Mouse (Mus musculus): ENCODE data around the gene Tbx4.
A peak's percentile ranks its signal among the peaks of the same experiment; 100 is the strongest.

The Tbx4 gene

DNA sequence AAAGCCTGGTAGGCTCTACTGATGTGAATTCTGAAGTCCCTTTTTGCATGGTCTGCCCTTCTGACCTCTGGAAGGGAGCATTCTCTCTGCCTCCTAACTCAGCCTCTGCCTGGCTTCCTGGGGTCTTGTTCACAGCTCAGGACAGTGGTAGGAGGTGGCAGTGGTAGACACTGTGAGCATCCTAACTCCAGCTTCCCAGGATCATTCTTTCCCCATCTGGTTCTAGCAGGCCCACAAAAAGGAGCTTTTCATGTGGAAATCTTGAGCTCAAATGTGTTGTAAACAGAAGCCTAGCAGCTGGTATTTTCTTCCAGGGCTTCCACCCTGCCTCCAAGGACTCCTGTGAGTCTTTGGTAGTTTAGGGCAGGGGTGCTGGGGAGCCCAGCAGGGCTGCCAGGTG is 14.1 kb downstream of the Tbx4 start:
- DNase-seq (ENCODE audit: low read depth, low spot score), result no peak

DNA sequence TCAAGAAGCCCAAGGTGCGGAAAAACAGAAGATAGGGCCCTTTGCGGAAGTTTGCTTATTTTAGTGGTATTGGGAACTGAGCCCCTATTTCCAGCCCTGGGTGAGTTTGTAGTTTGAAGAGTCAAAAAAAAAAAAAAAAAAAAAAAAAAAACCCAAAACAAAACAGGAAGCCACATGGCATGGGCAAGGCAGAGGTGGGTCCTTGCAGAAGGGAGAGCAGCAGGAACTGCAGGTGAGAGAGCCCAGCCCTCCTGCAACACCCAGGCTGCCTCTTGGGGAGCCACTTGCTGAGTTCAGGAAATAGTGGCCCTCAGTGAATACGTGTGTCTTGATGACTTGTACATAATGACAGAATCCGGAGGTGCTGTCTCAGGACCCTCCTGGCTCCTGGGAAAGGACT is 23.3 kb downstream of the Tbx4 start:
- no peak for DNase-seq (ENCODE audit: low read depth, low spot score)

DNA sequence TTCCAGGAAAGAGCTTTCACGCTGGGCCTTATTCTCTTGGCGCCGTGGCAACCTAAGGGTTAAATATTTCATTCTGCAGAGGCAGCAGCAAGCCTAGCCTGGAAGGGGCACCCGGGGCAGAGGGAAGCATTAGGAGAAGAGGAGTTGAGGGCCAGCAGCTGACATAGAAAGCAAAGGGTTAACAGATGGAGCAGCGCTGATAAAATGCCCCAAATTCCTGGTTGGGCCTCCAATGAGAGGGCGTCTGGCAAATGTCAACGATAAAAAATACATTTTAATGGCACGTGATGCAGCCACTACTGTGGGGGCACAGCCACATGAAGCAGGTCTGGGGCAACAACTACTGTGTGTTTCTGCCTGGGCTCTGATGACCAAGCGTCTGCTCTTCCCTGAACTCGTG is 23.9 kb downstream of the Tbx4 start:
- no peak for DNase-seq (ENCODE audit: low read depth, low spot score)

DNA sequence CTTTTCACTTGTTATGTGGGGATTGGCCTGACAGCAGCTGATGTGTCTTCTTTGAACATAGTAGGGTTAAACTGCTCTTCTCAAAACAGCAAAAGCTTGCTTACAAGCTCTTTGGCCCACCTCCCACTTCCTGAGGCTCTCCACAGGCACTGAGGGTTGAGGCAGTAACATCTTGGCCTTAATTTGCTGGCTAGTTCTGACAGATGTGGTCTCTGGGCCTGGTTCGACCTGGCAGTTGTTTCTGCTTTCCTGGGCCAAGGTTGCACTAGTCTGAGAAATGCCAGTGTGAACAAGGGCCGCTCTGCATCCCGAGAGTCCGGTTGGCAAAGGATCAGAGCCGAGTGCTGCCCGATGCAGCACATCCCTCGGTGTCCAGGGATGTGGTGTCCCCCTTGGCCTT is 27.3 kb downstream of the Tbx4 start:
- DNase-seq (ENCODE audit: low read depth, low spot score), result no peak

DNA sequence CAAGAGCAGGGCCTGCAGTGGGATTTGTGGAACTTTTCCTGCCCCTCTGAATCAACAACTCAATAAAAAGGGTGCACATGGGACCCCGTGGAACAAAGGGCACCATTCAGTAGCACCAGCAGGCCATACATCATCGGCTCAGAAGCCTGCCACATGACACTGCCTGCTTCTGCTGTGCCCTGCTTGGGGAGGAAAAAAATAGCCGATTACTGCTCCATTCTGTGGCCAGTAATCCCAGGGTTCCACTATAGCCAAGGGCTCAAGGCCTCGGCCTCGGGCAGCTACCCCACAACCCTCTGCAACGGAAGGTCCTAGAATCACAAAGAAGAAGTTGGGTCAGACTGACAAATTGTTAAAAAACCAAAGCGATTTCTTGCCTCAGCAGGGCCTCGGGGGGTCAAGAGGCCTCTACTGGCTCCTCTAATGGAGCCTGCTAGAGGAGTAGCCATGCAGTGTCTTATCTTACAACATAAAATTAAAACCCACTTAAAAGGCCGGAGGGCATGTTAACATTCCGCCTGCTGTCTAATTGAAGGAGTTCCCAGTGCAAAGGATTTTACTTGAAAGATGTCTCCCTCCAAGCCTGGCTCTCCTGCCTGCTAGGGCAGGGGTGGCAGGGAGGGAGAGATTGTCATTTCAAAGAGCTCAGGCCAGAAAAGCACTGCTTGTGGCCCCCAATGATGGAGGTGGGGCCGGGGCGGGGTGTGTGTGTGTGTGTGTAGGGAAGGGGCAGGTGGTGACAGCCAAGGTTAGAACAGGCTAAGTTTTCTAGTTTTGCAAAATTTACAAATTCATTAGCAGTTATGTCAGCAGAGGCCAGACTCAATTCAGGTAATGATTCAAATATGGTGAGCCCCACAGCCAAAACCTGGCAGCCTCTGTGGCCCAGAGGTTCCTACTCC is 31.1 kb downstream of the Tbx4 start:
- DNase-seq (ENCODE audit: low read depth, low spot score), result no peak

DNA sequence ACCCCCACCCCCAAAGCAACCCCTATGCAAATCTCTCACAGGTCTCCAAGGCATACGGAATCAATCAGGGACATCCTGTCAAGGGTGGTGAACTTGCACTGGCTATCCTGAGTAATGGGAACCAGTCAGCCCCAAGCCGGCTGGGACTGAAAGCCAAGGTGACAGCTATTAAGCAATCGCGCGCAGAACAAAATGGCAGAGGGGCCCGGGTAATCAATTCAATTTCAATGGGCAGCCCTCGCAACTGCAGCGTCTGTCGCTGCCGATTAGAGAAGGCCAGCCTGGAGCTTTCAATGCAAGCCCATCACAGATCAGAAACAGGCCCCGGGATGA is 31.7 kb downstream of the Tbx4 start:
- DNase-seq (ENCODE audit: low read depth, low spot score), result no peak

DNA sequence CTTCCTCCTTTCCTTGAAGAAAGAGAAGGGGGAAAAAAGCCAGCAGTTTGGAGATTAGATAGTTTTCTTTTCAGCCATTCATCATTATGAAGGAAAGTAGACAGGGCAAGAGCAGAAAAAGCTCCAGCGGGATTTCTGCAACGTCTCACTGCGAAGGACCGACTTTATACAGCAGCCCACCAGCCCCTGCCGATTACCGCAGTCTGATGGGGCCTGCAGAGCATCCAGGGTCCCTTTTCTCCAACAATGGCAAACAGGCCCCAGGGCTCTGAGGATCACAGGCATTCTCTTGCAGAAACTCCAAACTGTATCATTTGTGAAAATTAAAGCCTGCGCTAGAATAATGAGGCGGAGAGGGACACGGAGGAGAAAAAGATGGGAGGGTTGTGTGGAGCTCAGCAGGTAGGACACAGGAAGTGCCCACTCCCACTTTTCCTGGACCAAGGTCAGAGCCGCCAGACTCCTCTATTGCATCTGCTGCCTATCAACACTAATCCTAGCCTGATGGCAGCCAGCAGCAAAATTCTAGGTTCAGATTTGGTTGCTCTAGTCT is 32.2 kb downstream of the Tbx4 start:
- no peak for DNase-seq (ENCODE audit: low read depth, low spot score)

DNA sequence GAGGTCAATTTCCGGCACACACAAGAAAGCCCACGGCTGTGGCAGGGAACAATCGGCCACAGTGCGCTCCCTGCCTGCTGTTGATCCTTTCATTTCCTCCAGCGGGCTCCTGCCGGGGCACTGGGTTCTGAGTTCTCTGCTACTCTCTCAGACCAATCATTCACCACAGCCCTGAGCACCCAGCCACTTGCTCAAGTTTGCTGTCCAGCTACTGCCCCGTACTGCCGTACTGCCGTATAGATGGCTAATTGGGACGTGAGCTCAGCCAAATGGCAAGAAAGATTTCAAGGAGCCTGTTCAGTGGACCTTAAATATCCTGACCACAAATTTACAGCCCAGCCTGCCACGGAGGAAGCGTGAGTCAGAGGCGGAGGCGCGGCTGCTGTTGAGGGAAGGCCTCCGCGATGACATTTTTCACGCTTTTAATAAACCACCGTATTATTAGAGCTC is 39.1 kb downstream of the Tbx4 start:
- DNase-seq (ENCODE audit: low read depth, low spot score), result peak; percentile 44

DNA sequence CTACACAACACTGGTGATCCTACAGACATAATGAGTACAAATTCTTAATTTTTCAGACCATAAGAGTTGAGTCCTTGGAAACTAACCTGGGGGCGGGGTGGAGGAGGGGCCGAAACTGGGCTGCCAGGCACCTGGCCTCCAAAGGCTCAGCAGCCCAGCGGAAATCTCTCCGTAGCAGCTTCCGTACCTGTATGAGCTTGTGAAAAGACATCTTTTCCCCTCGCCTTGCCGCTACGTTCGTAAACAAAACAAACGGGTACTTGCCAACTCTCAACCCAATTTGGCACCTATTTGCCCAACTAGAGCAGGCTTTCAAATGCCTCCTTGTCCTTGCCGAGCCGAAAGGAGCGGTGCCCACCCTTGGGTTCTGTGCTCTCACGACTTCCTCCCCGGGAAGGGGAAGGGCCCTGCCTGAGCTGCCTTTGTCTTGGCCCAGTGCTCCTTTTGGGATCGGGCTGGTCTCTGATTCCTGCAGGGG is 40.1 kb downstream of the Tbx4 start:
- peak; percentile 40 for DNase-seq (ENCODE audit: low read depth, low spot score)

DNA sequence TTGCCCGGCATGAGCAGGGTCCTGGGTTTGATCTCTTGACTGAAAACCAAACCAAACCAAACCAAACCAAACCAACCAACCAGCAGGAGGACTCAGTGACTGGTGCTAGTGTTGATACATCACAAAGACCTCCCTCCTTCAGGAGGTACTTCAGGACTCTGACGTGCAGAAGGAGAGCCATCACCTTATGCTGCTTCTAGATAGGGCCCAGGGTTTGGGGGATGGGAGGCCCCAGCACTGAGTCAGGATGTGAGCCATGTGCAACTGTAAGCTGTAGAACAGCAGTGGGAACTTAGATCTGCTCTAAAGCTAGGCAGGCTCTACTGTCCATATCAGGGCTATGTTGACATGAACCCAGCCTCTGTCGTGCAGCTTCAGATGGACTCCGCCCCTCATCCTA is 41.9 kb downstream of the Tbx4 start:
- no peak for DNase-seq (ENCODE audit: low read depth, low spot score)

DNA sequence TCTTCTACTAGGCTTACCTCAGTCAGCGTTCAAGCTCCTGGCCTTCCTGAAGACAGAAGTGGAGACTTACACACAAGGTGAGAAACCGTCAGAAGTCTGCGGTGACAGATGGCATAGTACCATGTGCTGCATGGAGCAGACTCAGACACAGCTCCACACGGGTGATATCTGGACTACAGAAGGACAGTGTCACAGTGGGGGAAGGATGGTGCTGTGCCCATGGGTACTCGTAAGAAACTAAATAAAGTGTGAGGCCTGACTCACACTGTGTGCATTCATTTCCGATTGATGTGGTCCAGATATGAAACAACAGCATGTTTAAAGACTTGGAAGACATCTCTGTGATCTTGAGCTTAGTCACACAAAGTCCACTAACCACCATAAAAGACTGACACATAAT is 43.4 kb downstream of the Tbx4 start:
- DNase-seq (ENCODE audit: low read depth, low spot score), result peak; percentile 57

DNA sequence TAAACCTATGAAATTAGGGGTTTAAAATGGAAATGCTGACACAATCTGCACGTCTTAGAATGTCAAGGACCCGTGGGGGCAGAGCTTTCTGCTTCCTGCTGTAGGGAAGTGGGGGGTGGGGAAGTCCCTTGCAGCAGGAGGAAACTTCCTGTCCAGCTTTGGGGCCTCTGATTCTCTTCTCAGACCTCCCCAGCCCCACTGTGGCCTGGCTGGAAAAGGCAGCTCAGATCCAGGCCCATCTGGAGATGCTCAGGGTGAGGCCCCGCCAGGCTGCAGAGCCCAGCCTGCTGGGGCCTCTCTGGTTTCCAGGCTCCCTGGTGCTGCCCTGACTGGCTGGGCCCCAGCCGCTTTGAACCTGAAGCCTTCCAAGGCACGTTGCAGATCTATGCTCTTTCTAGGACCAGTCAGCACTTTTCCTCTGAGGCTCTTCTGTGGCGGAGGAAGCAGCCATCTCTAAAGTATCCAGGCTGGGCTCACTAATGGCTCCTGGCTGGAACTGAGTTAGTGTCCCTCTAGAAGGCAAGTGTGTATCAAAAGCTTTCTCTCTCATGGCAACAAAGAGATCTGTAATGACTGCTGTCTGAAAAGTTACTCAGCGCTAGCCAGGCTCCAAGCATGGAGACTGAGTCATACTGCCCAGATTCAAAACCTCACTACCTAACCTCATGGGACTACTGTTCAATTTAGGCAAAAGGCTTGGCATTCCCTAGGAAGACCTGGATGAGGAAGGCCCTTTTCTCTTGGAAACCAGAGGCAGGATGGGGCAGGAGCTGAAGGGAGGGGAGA is 55.8 kb downstream of the Tbx4 start:
- DNase-seq (ENCODE audit: low read depth, low spot score), result no peak

DNA sequence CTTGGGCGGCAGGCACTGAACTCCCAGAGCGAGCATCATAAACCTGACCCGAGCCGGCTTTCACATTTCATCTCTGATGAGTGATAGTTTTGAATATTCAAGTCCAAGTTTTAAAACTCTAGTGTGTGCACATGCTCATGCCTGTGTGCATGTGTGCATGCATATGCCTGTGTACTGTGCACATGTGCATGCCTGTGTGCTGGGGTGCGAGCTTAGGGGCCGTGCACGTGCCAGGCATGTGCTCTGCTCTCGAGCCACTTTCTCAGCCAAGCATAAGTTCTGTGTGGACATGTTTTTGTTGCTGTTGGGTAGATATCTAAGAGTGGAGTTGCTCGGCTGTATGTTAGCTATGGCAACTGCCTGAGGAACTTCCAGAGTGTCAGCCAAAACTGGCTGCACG is 62.5 kb downstream of the Tbx4 start:
- no peak for DNase-seq (ENCODE audit: low read depth, low spot score)

DNA sequence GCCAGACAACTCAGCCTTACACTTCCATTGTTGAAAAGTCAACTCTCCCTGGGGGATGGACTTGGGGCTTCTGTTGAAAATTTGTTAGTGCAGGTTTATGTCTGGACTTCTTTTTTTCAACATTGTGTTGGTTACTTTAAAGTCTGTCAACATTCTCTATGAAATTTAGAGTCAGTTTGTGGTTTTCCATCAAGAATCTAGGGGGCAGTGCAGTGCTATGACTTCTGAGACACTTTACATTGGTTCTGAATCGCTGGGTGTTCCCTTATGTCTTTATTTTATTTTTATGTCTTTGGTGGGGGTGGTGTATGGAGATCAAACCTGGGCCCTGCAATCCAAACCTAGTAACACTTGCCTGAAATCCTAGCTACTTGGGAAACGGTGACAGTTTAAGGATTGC is 63.5 kb downstream of the Tbx4 start:
- DNase-seq (ENCODE audit: low read depth, low spot score), result no peak

DNA sequence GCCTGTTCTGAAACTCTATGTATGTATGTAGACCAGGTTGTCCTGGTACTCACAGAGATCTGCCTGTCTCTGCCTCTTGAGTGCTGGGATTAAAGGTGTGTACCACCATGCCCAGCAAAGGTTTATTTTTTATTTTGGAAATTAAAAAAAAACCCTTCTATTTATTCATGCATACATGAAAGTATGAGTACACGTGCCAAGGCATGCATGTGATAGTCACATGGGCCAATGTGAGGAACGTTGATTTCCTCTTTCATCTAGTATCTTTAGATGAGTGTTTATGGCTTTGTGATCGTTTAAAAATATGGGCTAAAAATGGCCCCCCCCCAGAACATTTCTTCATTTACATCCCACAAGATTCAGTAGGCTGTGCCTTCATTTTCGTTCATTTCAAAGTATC is 66.3 kb downstream of the Tbx4 start:
- DNase-seq (ENCODE audit: low read depth, low spot score), result no peak

DNA sequence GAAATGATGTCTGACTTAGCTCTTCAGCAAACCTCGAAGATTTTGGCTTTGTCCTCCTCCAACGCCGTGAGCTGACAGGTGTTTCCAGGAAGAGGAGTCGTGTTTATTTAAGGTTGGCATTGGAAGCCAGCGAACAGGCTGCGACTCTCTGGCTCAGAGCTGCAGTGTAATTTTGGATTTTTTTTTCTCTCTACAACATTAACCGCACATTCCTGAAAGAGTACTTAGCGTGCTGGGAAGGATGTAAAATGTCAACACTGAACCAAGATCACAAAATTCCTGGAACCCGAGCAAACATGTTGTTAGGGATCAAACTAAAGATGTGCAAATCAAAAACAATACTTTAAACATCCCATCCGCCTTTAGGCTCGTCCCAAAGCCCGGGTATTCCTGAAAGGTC is 69.4 kb downstream of the Tbx4 start:
- no peak for DNase-seq (ENCODE audit: low read depth, low spot score)

DNA sequence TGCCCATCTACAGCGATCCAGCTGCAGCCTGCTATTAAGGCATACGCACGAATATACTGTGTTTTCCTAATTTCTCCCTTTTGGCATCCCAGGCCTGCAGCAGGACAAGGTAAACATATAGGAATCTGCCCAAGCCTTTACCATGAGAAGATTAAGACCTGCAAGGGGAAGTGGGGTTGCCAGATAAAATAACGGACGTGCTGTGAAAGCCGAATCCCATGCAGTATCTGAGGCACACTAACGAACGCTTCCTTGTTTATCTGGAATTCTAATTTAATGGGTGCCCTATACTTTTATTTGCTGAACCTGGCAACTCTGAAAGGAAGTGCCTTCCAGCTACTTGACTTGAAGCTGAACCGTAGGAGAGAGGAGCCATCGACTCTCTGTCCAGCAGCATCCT is 70.2 kb downstream of the Tbx4 start:
- DNase-seq (ENCODE audit: low read depth, low spot score), result no peak

DNA sequence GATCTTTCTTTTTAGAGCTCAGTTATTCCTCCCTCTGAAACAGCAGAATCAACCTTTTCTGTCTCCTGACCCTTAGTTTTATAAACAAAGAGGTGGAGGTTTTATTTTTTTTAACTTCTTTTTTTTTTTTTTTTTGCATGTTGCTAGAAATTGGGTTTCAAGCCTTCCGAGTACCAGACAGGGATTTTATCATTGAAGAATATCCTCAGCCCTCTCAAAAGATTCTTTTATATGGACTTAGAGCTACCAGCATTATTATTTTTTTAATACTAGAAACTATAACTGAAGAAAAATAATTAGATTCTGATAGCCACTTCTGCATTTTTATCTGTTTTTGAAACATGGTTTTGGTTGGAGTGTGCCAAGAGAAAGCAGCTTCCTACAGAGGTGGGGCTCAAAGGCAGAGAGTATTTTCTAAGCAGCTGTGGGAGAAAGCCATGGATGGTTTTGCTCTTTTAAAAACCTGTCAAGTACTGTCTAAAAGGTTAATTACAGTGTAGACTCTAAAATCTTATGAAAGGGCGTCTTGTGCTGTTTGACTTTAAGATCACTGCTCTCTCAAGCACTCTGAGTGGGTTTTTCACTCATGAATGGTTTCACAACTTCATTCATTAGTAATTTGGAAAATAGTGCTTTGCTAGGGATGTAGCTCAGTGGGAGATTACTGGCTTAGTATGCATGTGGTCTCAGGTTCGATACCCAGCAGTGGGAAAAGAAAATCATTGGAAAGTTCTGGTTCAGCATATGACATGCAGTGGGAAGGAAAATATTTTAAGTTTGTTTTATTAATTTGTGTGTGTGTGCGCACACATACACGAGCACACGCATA is 70.9 kb downstream of the Tbx4 start:
- no peak for DNase-seq (ENCODE audit: low read depth, low spot score)

DNA sequence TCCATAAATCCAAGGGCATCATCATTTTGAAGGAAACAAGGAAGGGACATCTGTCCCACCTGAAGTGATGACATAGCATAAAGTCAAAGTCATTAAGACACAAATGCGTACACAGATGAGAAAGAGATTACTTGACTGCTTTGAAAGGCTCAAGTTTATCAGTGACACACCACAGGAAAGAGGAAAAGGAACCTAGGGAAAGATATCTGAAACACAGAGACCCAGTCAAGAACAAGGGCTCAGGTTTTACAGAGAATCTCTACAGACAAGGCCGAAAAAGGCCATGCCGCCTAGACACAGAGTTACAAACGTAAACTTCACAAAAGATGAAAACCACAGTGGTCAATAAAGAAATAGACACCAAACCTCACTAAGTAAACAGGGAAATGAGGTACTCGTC is 73.6 kb downstream of the Tbx4 start:
- no peak for DNase-seq (ENCODE audit: low read depth, low spot score)

DNA sequence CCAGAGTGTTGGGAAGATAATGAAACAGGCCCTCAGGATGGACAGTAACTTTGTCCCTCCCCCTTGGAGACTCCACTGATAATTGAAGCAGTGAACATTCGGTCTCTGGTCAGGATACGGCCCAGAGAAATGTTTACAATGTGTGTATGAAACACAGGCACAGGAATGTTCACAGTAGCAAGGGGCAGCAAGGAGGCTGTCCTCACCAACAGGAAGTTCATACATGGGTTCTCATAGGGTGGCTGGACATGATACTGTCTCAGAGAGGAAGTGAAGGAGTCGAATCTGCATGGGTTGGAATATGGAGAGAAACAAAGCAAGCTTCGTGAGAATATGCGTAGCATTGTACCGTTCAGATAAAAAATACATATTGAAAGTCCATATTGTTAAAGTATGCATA is 74.1 kb downstream of the Tbx4 start:
- no peak for DNase-seq (ENCODE audit: low read depth, low spot score)

DNA sequence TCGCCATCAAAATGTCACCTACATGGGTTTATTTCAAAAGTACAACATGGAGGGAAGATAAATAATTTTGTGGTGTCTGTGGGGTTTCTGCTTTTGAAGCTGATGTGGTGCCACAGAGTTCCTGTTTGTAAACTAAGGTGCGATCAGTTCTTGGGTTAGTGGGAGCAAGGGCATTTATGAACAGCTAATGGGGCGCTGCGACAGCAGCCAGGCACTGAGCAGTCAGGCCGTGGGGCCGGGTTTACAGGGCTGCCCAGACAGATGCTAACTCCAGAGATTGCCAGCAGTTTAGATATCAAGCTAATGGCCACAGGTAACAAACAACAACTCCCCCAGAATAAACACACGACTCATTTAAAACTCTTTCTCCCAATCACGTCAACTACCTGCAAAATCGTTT is 75.3 kb downstream of the Tbx4 start:
- DNase-seq (ENCODE audit: low read depth, low spot score), result no peak

Data from CD4-positive helper T cell, adult 2 months (primary cell).